Mouse (Mus musculus) natural killer cell, adult 2 months (primary cell): ENCODE results near the gene Tubb4a.
A peak's percentile ranks its signal among the peaks of the same experiment; 100 is the strongest.

Experiments used
- DNase-seq, 2 experiments: peaks; one replicate each; pipeline ENCODE4 v3.0.0; 2022; ENCODE audit warnings: low spot score in 2 of 2

Gene Tubb4a

GRCm38 (mm10) chr17:57058891-57059485 lies 28.6 kb downstream of the Tubb4a start, which contains the start of gene Crb3:
Gene Crb3, plus strand, starts transcription at chr17:57059105.
- no peak for DNase-seq

GRCm38 (mm10) chr17:57056246-57056645 lies 31.3 kb downstream of the Tubb4a start:
- no peak for DNase-seq

GRCm38 (mm10) chr17:57051679-57052078 lies 35.9 kb downstream of the Tubb4a start:
- peak in 1 of 2 experiments; percentile 24 for DNase-seq

GRCm38 (mm10) chr17:57048816-57049215 lies 38.8 kb downstream of the Tubb4a start:
- no peak for DNase-seq

GRCm38 (mm10) chr17:57047406-57047805 lies 40.2 kb downstream of the Tubb4a start:
- no peak for DNase-seq

GRCm38 (mm10) chr17:57041554-57041953 lies 46.0 kb downstream of the Tubb4a start, which contains the start of gene Slc25a41:
Gene Slc25a41, minus strand, starts transcription at chr17:57041654.
- no peak for DNase-seq

- DNase-seq = peak in 1 of 2 experiments; percentile 22
Measured at GRCm38 (mm10) chr17:57038978-57039377, 48.6 kb downstream of the Tubb4a start.

- DNase-seq = no peak
Measured at GRCm38 (mm10) chr17:57032854-57033253, 54.7 kb downstream of the Tubb4a start.

- peak; percentile 100 for DNase-seq
Measured at GRCm38 (mm10) chr17:57031661-57032420, 55.7 kb downstream of the Tubb4a start.

GRCm38 (mm10) chr17:57030931-57031660 lies 56.5 kb downstream of the Tubb4a start, which contains the start of gene Khsrp:
Gene Khsrp, minus strand, starts transcription at chr17:57031522.
- DNase-seq = peak in 1 of 2 experiments; percentile 13
